Mouse (Mus musculus) right cerebral cortex, postnatal 25 days (tissue): ENCODE data around the gene Ccdc191.

Experiments used
- DNase-seq: peaks from one replicate; pipeline ENCODE4 v3.0.0; 2022

The Ccdc191 gene

DNA sequence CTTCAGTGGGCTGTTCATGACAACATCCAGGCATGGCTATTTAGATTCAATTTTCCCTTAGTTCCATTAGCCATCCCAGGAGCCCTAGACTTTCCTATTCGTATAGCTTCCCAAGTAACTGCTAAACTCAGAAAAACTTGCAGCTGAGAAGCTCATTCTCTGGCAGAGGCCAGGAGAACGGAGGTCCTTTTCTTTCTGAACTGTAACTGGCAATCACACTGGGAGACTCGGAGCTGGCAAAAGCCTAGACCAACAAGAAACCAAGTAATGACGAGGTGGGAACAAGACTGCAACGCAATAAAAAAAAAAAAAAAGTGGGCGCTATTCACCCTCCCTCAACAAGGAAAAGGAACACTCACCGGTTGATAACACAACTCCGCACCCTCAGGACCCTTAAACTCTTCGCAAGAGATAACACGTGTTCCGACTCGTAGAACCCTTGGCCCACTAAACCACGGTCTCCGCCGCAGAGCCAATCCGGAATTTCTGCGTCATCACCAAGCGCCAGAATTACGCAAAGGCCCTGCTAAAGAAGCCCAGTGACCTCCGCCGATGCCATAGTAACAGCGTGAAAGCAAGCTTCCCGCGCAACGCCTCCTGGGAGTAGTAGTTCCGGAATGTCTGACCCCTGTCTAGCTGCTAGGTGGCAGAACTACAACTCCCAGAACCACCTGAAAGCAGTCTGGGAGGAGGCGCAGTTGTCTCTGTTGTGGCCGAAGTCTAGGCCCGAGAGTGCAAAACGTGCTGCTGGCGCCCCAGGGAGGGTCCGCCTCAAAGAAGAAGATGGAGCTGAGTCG lies at the start of gene Ccdc191:
Gene Ccdc191, plus strand, starts transcription at position 593 of the 797 bp plus-strand sequence.
- DNase-seq: peak; percentile 99

- no peak for DNase-seq
Measured at GRCm38 (mm10) chr16:43841236-43841635, 48.4 kb upstream of the Ccdc191 start.

DNA sequence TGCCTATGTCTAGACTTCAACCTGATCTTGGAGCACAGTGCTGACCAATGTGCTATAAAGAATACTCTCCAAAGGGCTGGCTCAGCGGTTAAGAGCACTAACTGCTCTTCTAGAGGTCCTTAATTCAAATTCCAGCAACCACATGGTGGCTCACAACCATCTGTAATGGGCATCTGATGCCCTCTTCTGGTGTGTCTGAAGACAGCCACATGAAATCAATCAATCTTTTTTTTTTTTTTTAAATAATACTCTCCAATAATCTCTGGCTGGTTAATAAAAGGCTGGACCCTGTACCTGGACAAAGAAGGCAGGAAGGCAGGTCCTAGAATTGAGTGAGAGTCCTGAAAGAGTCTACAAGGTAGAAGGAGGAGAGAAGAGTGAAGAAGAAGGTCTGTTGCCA lies 39.8 kb upstream of the Ccdc191 start:
- DNase-seq: no peak

- no peak for DNase-seq
Measured at GRCm38 (mm10) chr16:43858941-43859476, 30.6 kb upstream of the Ccdc191 start.

DNA sequence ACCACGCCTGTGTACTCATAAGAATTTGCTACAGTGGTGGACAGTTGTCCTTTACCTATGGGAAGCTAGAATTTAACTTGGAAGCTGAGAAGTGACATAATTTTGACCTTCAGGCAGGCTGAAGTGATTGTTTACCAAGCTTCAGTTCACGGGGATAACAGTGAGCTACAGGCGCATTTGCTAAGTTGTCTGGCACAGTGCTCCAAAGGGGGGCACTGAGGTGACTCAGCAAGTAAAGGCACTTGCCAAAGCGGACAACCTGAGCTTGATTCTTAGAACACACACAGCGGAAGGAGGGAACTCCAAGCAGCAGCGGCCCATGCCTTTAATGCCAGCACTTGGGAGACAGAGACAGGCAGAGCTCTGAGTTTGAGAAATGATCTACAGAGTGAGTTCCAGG lies 29.0 kb upstream of the Ccdc191 start:
- no peak for DNase-seq

- DNase-seq: no peak
Measured at GRCm38 (mm10) chr16:43869805-43870204, 19.8 kb upstream of the Ccdc191 start.

- DNase-seq: no peak
Measured at GRCm38 (mm10) chr16:43871419-43871818, 18.2 kb upstream of the Ccdc191 start.

DNA sequence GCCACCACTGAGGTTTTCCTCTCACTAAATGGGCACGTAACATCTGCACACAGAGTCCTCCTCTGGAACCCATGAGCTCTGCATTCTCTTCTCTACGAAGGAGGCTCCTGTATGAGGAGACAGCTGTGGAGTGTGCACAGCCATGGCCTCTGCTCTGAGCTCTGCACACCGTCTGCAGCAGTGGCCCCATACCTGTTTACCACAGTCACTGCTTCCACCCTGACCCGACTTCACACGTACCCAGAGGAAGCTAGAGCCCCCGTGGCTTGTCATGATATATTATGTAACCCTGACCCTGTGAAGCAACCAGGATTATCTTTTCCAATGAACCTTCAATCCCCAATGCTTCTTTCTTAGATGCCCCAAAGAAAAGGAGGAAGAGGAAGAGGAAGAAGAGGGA lies 9.8 kb upstream of the Ccdc191 start:
- DNase-seq: no peak

- no peak for DNase-seq
Measured at GRCm38 (mm10) chr16:43881636-43882035, 8.0 kb upstream of the Ccdc191 start.

GRCm38 (mm10) chr16:43882329-43882728 lies 7.3 kb upstream of the Ccdc191 start:
- DNase-seq: no peak

DNA sequence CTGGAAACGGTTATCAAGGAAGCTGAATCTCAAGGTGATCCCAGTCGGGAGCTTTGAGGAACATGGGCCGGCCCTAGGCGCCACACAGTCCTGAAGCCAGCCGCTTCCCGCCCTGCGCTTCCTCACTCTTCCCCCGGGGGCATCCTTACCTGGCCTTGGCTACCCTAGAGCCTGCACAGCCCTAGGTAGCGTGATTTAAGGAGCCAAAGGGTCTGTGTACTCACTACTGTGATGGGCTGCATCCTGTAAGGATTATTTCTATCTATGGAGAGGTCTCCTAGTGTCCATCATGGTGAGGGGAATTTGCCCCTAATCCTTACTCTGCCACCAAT lies 371 bp downstream of the Ccdc191 start:
- no peak for DNase-seq

- DNase-seq: no peak
Measured at GRCm38 (mm10) chr16:43890747-43891336, 1.2 kb downstream of the Ccdc191 start.

DNA sequence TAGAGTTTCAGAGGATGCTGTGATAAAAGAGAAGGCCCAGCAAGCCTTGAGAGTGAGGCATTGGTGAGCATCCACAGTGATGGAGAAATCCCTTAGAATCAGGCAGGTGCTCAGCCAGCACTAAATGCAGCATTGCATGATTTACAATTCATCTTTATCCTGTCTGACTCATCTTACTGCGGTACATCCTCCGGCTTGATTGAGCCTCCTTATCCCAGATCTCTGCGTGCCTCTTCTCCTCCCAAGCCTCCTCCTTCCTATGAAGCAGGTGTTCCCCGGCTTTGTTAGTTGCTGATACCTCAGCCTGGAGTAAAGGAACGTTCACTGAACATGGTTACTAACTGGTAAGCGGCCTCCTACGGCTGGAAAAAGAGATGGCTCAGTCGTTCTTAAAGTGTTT lies 4.9 kb downstream of the Ccdc191 start:
- DNase-seq: peak; percentile 19

DNA sequence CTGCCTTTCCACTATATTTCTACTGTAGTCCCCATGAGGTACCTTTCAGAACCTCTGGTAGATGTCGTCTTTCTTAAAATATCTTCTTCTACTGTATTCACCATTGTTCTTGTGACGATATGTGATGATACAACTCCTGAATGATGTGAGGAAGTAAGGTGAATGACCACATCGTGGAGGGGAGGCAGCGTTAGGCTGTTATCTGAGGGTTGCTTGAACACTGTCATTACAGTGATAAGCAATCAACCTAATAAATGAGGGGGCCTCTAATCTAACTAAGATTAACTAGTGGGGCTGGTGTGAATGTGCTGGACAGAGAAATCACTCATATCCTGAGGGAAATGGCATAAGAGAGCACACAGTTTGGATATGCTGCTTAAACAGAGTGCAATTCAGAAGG lies 10.5 kb downstream of the Ccdc191 start:
- no peak for DNase-seq

- no peak for DNase-seq
Measured at GRCm38 (mm10) chr16:43900571-43900970, 11.0 kb downstream of the Ccdc191 start.

GRCm38 (mm10) chr16:43908881-43909280 lies 19.3 kb downstream of the Ccdc191 start:
- DNase-seq: no peak

- no peak for DNase-seq
Measured at GRCm38 (mm10) chr16:43918867-43919266, 29.3 kb downstream of the Ccdc191 start.

- DNase-seq: no peak
Measured at GRCm38 (mm10) chr16:43922024-43922423, 32.4 kb downstream of the Ccdc191 start.

DNA sequence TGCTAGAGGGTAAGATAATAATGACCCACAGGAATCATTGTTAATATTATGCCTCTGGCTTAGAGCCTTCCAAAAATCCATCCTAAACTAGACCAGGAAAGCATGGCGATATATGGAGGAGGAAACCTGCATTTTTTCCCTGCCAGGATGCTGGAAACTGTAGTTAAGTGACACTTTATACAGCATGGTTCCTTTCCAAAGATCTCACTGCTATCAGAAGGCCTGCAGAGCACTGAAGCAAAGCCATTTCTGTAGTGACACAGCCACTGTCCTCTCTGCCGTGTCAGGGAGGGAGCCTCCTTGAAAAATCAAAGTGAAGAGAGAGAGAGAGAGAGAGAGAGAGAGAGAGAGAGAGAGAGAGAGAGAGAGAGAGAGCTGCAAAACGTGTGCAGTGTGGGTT lies 33.0 kb downstream of the Ccdc191 start:
- no peak for DNase-seq

DNA sequence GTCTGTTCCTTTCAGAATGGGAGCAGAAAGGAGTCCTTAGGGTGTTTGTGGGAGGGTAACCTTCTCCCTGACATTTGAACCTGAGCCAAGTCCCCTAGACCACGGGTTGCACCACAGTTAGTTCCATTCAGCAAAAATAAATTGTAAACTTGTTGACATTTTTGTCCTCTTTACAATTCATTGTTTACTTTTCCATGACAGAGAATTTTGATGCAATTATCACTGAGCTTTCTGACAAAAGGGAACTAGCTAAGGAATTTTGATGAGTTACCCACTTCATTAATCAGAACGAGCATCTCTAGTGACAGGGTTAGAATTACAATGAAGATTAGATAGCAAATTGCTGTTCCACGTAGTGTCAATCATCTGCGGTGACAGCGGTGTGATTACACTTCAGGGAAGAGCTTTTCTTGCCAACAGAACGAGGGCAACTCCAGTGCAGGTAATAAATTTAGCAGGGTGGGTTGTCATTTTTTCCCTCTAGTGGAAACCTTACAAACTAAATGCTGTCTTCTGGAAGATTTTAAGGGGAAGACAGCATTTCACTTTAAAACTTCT lies 35.5 kb downstream of the Ccdc191 start:
- no peak for DNase-seq

GRCm38 (mm10) chr16:43925846-43926245 lies 36.2 kb downstream of the Ccdc191 start:
- no peak for DNase-seq

- DNase-seq: no peak
Measured at GRCm38 (mm10) chr16:43926341-43926859, 36.8 kb downstream of the Ccdc191 start, which contains the start of gene Qtrt2. Gene Qtrt2 (minus strand): TSS chr16:43926809.

DNA sequence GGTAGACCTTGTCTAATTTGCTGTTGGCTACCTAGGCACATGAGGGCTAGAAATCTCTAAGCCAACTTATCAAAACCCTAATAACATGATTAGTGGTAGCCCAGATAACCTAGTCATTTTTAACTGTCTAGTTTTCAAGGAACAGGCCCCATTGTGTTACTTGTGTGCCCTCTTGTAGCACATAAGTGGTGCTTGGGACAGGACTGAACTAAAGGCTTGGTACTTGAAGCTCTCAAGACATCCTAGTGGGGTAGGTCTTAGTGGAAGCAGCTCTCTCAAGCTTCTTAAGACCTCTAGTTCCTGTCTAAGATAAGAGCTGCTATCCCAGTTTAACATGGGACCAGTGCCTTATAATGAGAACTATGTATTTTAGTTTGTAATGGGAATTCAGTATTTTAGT lies 41.0 kb downstream of the Ccdc191 start:
- no peak for DNase-seq

GRCm38 (mm10) chr16:43931502-43931901 lies 41.9 kb downstream of the Ccdc191 start:
- no peak for DNase-seq
